Mouse (Mus musculus) MEL (cell line): ENCODE data around the gene Emp3. TPM values are rescaled to one million over a fixed set of nuclear protein-coding genes. Genes with fewer than 3 reads are reported as not detected.

ENCODE experiments used
- DNase-seq: peaks from one replicate; pipeline ENCODE4 v3.0.0; 2011; ENCODE audit warnings: low read depth, low spot score
- H3K27ac ChIP-seq: 2 replicates; pipeline ENCODE4 v1.5.1; 2012; ENCODE audit warnings: low read depth, mild to moderate bottlenecking, control low read depth, low read length, moderate library complexity; ENCODE audit not compliant: control insufficient read depth
- H3K27me3 ChIP-seq, 2 experiments: fragments of 150-350 bp in 1 of 2; sonication (generic) in 1 of 2; 2 replicates each; pipeline ENCODE4 v1.6.1; 2012; ENCODE audit warnings: low read length in 2 of 2, mild to moderate bottlenecking in 2 of 2, improper control_type of control experiment in 1 of 2, moderate library complexity in 1 of 2; ENCODE audit not compliant: insufficient read depth in 2 of 2, control insufficient read depth in 1 of 2
- H3K36me3 ChIP-seq, 2 experiments: 2 replicates each; pipeline ENCODE4 v1.6.1; 2012 to 2014; ENCODE audit warnings: low read length in 2 of 2, improper control_type of control experiment in 1 of 2, inconsistent platforms in 1 of 2, mild to moderate bottlenecking in 1 of 2; ENCODE audit not compliant: insufficient read depth in 2 of 2, control insufficient read depth in 1 of 2
- H3K4me1 ChIP-seq, 2 experiments: fragments of 150-350 bp in 1 of 2; sonication (generic) in 1 of 2; 2 replicates each; pipeline ENCODE4 v1.6.1; 2012; ENCODE audit warnings: low read length in 2 of 2, improper control_type of control experiment in 1 of 2, mild to moderate bottlenecking in 1 of 2; ENCODE audit not compliant: insufficient read depth in 2 of 2, control insufficient read depth in 1 of 2
- H3K4me3 ChIP-seq, 2 experiments: fragments of 150-350 bp in 1 of 2; sonication (generic) in 1 of 2; 2 replicates each; pipeline ENCODE4 v1.5.1; 2012; ENCODE audit warnings: low read depth in 2 of 2, low read length in 2 of 2, mild to moderate bottlenecking in 2 of 2, moderate library complexity in 2 of 2, control low read depth in 1 of 2, improper control_type of control experiment in 1 of 2; ENCODE audit not compliant: control insufficient read depth in 1 of 2, insufficient read depth in 1 of 2
- H3K79me2 ChIP-seq: 2 replicates; pipeline ENCODE4 v1.6.1; 2012; ENCODE audit warnings: mild to moderate bottlenecking, low read length, moderate library complexity; ENCODE audit not compliant: control insufficient read depth, poor library complexity, insufficient read depth
- H3K9ac ChIP-seq: 2 replicates; pipeline ENCODE4 v1.6.1; 2012; ENCODE audit warnings: low read depth, mild to moderate bottlenecking, control low read depth, low read length, moderate library complexity; ENCODE audit not compliant: control insufficient read depth, poor library complexity, severe bottlenecking
- H3K9me3 ChIP-seq: fragments of 150-350 bp; sonication (generic); replicated peaks from 2 replicates; pipeline ENCODE4 v1.6.1; 2012; ENCODE audit warnings: mild to moderate bottlenecking, low read length, improper control_type of control experiment, moderate library complexity; ENCODE audit not compliant: insufficient read depth
- CHD1 ChIP-seq: IDR thresholded peaks from 2 replicates; pipeline ENCODE4 v1.6.1; 2012; ENCODE audit warnings: low read depth, mild to moderate bottlenecking, inconsistent platforms, low read length, improper control_type of control experiment
- CHD2 ChIP-seq: IDR thresholded peaks from 2 replicates; pipeline ENCODE4 v1.6.1; 2011; ENCODE audit warnings: low read length, improper control_type of control experiment
- E2F4 ChIP-seq: IDR thresholded peaks from 2 replicates; pipeline ENCODE4 v1.6.1; 2011; ENCODE audit warnings: low read depth, low read length, improper control_type of control experiment, borderline replicate concordance
- ELF1 ChIP-seq: IDR thresholded peaks from 2 replicates; pipeline ENCODE4 v1.6.1; 2014; ENCODE audit warnings: low read depth, mild to moderate bottlenecking, inconsistent platforms, low read length, improper control_type of control experiment, moderate library complexity
- GABPA ChIP-seq: IDR thresholded peaks from 2 replicates; pipeline ENCODE4 v1.6.1; 2012; ENCODE audit warnings: low read depth, mild to moderate bottlenecking, inconsistent platforms, low read length, improper control_type of control experiment, moderate library complexity
- HCFC1 ChIP-seq: IDR thresholded peaks from 2 replicates; pipeline ENCODE4 v1.6.1; 2012; ENCODE audit warnings: low read depth, mild to moderate bottlenecking, inconsistent platforms, low read length, improper control_type of control experiment, moderate library complexity
- JUND ChIP-seq: IDR thresholded peaks from 2 replicates; pipeline ENCODE4 v1.6.1; 2011; ENCODE audit warnings: low read depth, mild to moderate bottlenecking, improper control_type of control experiment, low read length
- MAFK ChIP-seq: IDR thresholded peaks from 2 replicates; pipeline ENCODE4 v1.6.1; 2011; ENCODE audit warnings: low read depth, mild to moderate bottlenecking, low read length, improper control_type of control experiment, borderline replicate concordance
- MAX ChIP-seq: IDR thresholded peaks from 2 replicates; pipeline ENCODE4 v1.6.1; 2011; ENCODE audit warnings: low read length, improper control_type of control experiment
- MAZ ChIP-seq: IDR thresholded peaks from 2 replicates; pipeline ENCODE4 v1.6.1; 2012; ENCODE audit warnings: low read depth, mild to moderate bottlenecking, inconsistent platforms, low read length, improper control_type of control experiment
- NRF1 ChIP-seq: IDR thresholded peaks from 2 replicates; pipeline ENCODE4 v1.6.1; 2014; ENCODE audit warnings: low read depth, mild to moderate bottlenecking, inconsistent platforms, low read length, improper control_type of control experiment, moderate library complexity; ENCODE audit not compliant: poor library complexity, insufficient read depth, severe bottlenecking
- POLR2AphosphoS2 ChIP-seq: IDR thresholded peaks from 2 replicates; pipeline ENCODE4 v1.6.1; 2011; ENCODE audit warnings: low read length, improper control_type of control experiment
- RAD21 ChIP-seq: IDR thresholded peaks from 2 replicates; pipeline ENCODE4 v1.6.1; 2011; ENCODE audit warnings: mild to moderate bottlenecking, low read depth, low read length, improper control_type of control experiment
- SMC3 ChIP-seq: IDR thresholded peaks from 2 replicates; pipeline ENCODE4 v1.6.1; 2011; ENCODE audit warnings: low read depth, low read length, improper control_type of control experiment
- TAL1 ChIP-seq: IDR thresholded peaks from 2 replicates; pipeline ENCODE4 v1.6.1; 2012; ENCODE audit warnings: mild to moderate bottlenecking, inconsistent platforms, low read length, moderate library complexity, mixed read lengths
- TCF12 ChIP-seq: IDR thresholded peaks from 2 replicates; pipeline ENCODE4 v1.6.1; 2014; ENCODE audit warnings: low read depth, mild to moderate bottlenecking, inconsistent platforms, low read length, improper control_type of control experiment, moderate library complexity
- USF2 ChIP-seq, 2 experiments: IDR thresholded peaks; 2 replicates each; pipeline ENCODE4 v1.6.1; 2011 to 2012; ENCODE audit warnings: improper control_type of control experiment in 2 of 2, low read length in 2 of 2, borderline replicate concordance in 1 of 2, inconsistent platforms in 1 of 2, low read depth in 1 of 2, mild to moderate bottlenecking in 1 of 2; ENCODE audit not compliant: insufficient read depth in 1 of 2
- polyA plus RNA-seq, 2 experiments: library from polyadenylated mRNA; stranded (reverse) in 1 of 2; unstranded in 1 of 2; fragments of >175 nt in 1 of 2; fragments of >200 nt in 1 of 2; gene quantifications; 2 replicates each; pipeline versions ENCODE4 v1.2.1 to v1.2.4; 2012; ENCODE audit warnings: low replicate concordance in 2 of 2, low read depth in 1 of 2; ENCODE audit not compliant: insufficient read length in 2 of 2, insufficient read depth in 1 of 2, missing spikeins in 1 of 2
- total RNA-seq: library from RNA; depleted of rRNA; stranded (reverse); fragments of 300-350 nt; gene quantifications from 2 replicates; pipeline ENCODE4 v1.2.3, GENCODE M21; 2012

Gene Emp3
- total and polyA plus RNA-seq, 3 experiments: 75.0 to 111 TPM; not detected in 1

DNA sequence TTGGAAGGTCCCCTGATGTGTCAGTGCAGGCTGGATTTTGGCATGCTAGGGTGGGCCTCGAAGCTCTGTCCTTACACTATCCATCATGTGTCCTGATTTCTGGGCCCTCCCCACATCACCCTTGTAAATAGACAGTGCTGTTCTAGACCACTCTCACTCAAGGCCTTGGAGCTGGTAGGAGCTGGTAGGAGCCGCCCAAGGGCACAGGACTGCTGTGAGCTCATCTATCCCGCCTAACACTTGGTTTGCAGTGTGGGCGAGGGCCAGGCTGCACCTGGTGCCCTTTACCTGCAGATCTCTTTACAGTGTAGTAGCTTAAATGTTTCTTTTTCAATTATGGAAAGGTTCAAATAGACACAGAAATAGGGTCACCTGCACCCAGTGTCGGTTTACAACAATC, 6.2 kb downstream of the Emp3 start:
- Histone ChIP-seq H3K9ac (no peak overlapping the region), H3K4me1 (peaks cover 0 to 6% of the 10 kb centered on the region in 2 experiments; a peak in 1 of 4 replicates), H3K4me3 (no peak overlapping the region), H3K27ac (no peak overlapping the region), H3K9me3 (no peaks in the 10 kb centered on the region), H3K79me2 (no peaks in the 10 kb centered on the region), H3K27me3 (no peaks in the 10 kb centered on the region), H3K36me3 (no peaks in the 10 kb centered on the region)
- TF ChIP-seq SMC3 (no peak), CHD1 (no peak), HCFC1 (no peak), POLR2AphosphoS2 (no peak), NRF1 (no peak), MAFK (no peak)
- no peak for DNase-seq

DNA sequence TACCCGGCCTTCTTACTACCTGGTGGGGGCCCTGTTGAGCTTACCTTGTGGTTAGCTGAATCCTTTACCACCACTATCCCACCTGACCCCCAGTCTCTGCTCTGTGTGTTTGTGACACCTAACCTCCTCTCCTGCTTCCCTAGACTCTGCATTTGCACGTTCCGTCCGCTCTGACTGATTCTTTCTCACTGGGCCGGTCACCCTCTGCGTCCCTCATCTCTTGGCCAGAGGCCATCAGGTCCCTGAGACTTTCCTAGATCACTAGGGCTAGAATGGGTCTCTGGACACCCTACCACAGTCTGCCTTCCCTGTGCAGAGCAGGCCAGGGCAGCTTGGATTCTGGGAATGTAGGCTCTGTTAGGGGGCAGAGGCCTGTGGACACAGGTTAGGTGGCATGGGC, 7.1 kb downstream of the Emp3 start:
- H3K36me3 ChIP-seq: no peaks in the 10 kb centered on the region
- no peaks in the 10 kb centered on the region for H3K27me3 ChIP-seq
- no peaks in the 10 kb centered on the region for H3K4me1 ChIP-seq
- H3K9me3 ChIP-seq: no peaks in the 10 kb centered on the region
- no peaks in the 10 kb centered on the region for H3K79me2 ChIP-seq
- no peak overlapping the region for H3K27ac ChIP-seq
- TF ChIP-seq MAX (no peak), TCF12 (no peak), GABPA (no peak)
- H3K4me3 ChIP-seq: no peak overlapping the region
- H3K9ac ChIP-seq: no peak overlapping the region
- no peak for DNase-seq

DNA sequence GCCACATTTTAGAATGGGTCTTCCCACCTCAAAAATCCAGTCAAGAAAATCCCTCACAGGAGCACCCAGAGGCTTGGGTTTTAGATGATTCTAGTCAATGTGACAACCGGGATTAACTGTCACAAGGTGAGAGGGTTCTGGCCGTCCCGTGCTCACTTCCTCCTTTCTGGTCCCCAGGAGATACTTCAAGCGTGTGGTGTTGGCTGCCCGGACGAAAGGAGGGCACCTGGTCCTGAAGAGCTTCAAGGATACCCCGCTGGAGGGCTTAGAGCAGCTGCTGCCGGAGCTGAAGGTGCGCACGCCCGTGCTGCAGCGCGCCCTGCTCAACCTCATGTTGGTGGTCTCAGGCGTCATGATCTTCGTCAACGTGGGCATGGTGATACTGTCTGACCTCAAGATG, 12.1 kb downstream of the Emp3 start:
- no peak overlapping the region for H3K4me3 ChIP-seq
- H3K27ac ChIP-seq: no peak overlapping the region
- 0 out of 4 replicates have a peak, but pooled peaks cover 0 to 2% of the 10 kb centered on the region in 2 experiments for H3K36me3 ChIP-seq
- H3K9me3 ChIP-seq: no peaks in the 10 kb centered on the region
- DNase-seq: no peak
- no peaks in the 10 kb centered on the region for H3K4me1 ChIP-seq
- H3K79me2 ChIP-seq: no peaks in the 10 kb centered on the region
- no peaks in the 10 kb centered on the region for H3K27me3 ChIP-seq
- H3K9ac ChIP-seq: no peak overlapping the region
- TF ChIP-seq MAZ: no peak
- TF ChIP-seq E2F4: no peak
- TF ChIP-seq JUND: no peak
- TF ChIP-seq RAD21: no peak
- no peak for TF ChIP-seq CHD1
- TF ChIP-seq GABPA: no peak
- TF ChIP-seq MAFK: no peak
- TF ChIP-seq CHD2: no peak
- no peak for TF ChIP-seq ELF1
- TF ChIP-seq USF2 (IDR thresholded peaks at IDR 0.05; ENCODE audit: borderline replicate concordance in 1 of 2, insufficient read depth in 1 of 2, low read depth in 1 of 2, low read length in 2 of 2): no peak
- no peak for TF ChIP-seq TAL1
- no peak for TF ChIP-seq HCFC1
